Mouse (Mus musculus) intestine, embryonic 16.5 days (tissue): ENCODE measurements around the gene Pabpc4. TPM values are rescaled to one million over a fixed set of nuclear protein-coding genes. Genes with fewer than 3 reads are reported as not detected.
A peak's percentile ranks its signal among the peaks of the same experiment; 100 is the strongest.
"Not testable (repeated sequence)": the region's sequence is repeated elsewhere in the genome, so short reads cannot be mapped to it uniquely, and the experiment has no call there.

Experiments
- ATAC-seq: fragments of 200-750 bp; cut with Nextera tagmentation; 2 replicates; pipeline ENCODE4 v1.8.0; 2017; ENCODE audit warnings: moderate TSS enrichment, moderate library complexity
- H3K27ac ChIP-seq: fragments of 300-500 bp; sonication (generic); 2 replicates; pipeline ENCODE4 v1.5.1; 2014; ENCODE audit warnings: mild to moderate bottlenecking, low read length
- H3K27me3 ChIP-seq: fragments of 300-500 bp; sonication (generic); replicated peaks from 2 replicates; pipeline ENCODE4 v1.6.1; 2014; ENCODE audit warnings: low read length, control low read depth, mixed read lengths; ENCODE audit not compliant: control insufficient read depth, insufficient read depth
- H3K36me3 ChIP-seq: fragments of 300-500 bp; sonication (generic); 2 replicates; pipeline ENCODE4 v1.6.1; 2014; ENCODE audit warnings: low read length, control low read depth; ENCODE audit not compliant: control insufficient read depth, insufficient read depth
- H3K4me1 ChIP-seq: fragments of 300-500 bp; sonication (generic); 2 replicates; pipeline ENCODE4 v1.6.1; 2014; ENCODE audit warnings: low read length, control low read depth, mixed read lengths; ENCODE audit not compliant: control insufficient read depth, insufficient read depth
- H3K4me2 ChIP-seq: fragments of 300-500 bp; sonication (generic); 2 replicates; pipeline ENCODE4 v1.6.1; 2014; ENCODE audit warnings: low read depth, low read length, control low read depth
- H3K4me3 ChIP-seq: fragments of 300-500 bp; sonication (generic); 2 replicates; pipeline ENCODE4 v1.5.1; 2014; ENCODE audit warnings: mild to moderate bottlenecking, low read length
- H3K9ac ChIP-seq: fragments of 300-500 bp; sonication (generic); 2 replicates; pipeline ENCODE4 v1.6.1; 2014; ENCODE audit warnings: low read depth, low read length
- H3K9me3 ChIP-seq: fragments of 300-500 bp; sonication (generic); 2 replicates; pipeline ENCODE4 v1.6.1; 2016; ENCODE audit warnings: low read length, control low read depth; ENCODE audit not compliant: control insufficient read depth
- WGBS: fragments of 180-500 bp; shearing (Covaris S2); extraction: QIAGEN DNeasy Blood & Tissue Kit; methylation state at CpG from one replicate; pipeline ENCODE4 v1.1.7; 2014; 5-methylcytosine and 5-hydroxymethylcytosine counted together
- polyA plus RNA-seq: library from polyadenylated mRNA; unstranded; fragments of >200 nt; fragmentation: Nextera tagmentation; extraction: Ambion mirVana; gene quantifications from 2 replicates; pipeline ENCODE4 v1.2.1, GENCODE M21; 2015

Pabpc4 gene
- polyA plus RNA-seq, 1 experiment from 2014 or later: 36.7 TPM

GRCm38 (mm10) chr4:123311845-123312244, 49.7 kb downstream of the Pabpc4 start:
- ATAC-seq: no peak

GRCm38 (mm10) chr4:123313010-123313409, 50.9 kb downstream of the Pabpc4 start:
- Histone ChIP-seq H3K4me2 (no peak overlapping the region), H3K4me3 (no peak overlapping the region), H3K27me3 (no peaks in the 10 kb centered on the region), H3K36me3 (no peaks in the 10 kb centered on the region), H3K9me3 (no peaks in the 10 kb centered on the region), H3K9ac (no peak overlapping the region), H3K4me1 (no peaks in the 10 kb centered on the region), H3K27ac (no peak overlapping the region)
- WGBS: 82% methylated on average over 6 of the region's 6 CpGs
- no peak for ATAC-seq

More at GRCm38 (mm10) chr4:123311845-123312244, 49.7 kb downstream of the Pabpc4 start:
- Histone ChIP-seq H3K9ac (no peak overlapping the region), H3K4me2 (no peak overlapping the region), H3K4me3 (no peak overlapping the region), H3K9me3 (no peaks in the 10 kb centered on the region), H3K27me3 (no peaks in the 10 kb centered on the region), H3K4me1 (no peaks in the 10 kb centered on the region), H3K27ac (no peak overlapping the region), H3K36me3 (no peaks in the 10 kb centered on the region)
- WGBS: 63% methylated on average over 7 of the region's 7 CpGs

- Histone ChIP-seq H3K9ac (no peak overlapping the region), H3K4me3 (no peak overlapping the region), H3K4me2 (no peak overlapping the region), H3K27ac (no peak overlapping the region), H3K36me3 (no peaks in the 10 kb centered on the region), H3K27me3 (no peaks in the 10 kb centered on the region), H3K4me1 (no peaks in the 10 kb centered on the region), H3K9me3 (no peaks in the 10 kb centered on the region)
- 88% methylated on average over 3 of the region's 3 CpGs for whole genome bisulfite sequencing
- no peak for ATAC-seq
Measured at GRCm38 (mm10) chr4:123314497-123314896, 52.3 kb downstream of the Pabpc4 start.

GRCm38 (mm10) chr4:123322910-123323309, 60.8 kb downstream of the Pabpc4 start:
- H3K4me3 ChIP-seq: peak overlapping the region; percentile 33
- H3K27ac ChIP-seq, H3K27me3 ChIP-seq, H3K9ac ChIP-seq, H3K36me3 ChIP-seq, H3K9me3 ChIP-seq, H3K4me1 ChIP-seq: not testable (repeated sequence)
- 15% methylated on average over 18 of the region's 38 CpGs for WGBS
- ATAC-seq: peak; percentile 73
- peak overlapping the region; percentile 48 for H3K4me2 ChIP-seq

GRCm38 (mm10) chr4:123323534-123323933, 61.4 kb downstream of the Pabpc4 start, which contains the start of gene Oxct2a:
TSS of gene Oxct2a (minus strand) at chr4:123323634.
- WGBS: 13% methylated on average over 13 of the region's 13 CpGs
- peak within 1 kb of the TSS; percentile 48 for H3K4me2 ChIP-seq
- no peak within 1 kb of the TSS for H3K9ac ChIP-seq
- no peaks in the 10 kb centered on the region for H3K4me1 ChIP-seq
- ATAC-seq: peak; percentile 8; the same call in 1 of the 2 replicates
- H3K27me3 ChIP-seq: peaks cover 7% of the 10 kb centered on the region; the same call in 1 of the 2 replicates
- no peaks in the 10 kb centered on the region for H3K36me3 ChIP-seq
- no peak within 1 kb of the TSS for H3K27ac ChIP-seq
- no peaks in the 10 kb centered on the region for H3K9me3 ChIP-seq
- peak within 1 kb of the TSS; percentile 33 for H3K4me3 ChIP-seq

GRCm38 (mm10) chr4:123326087-123326486, 63.9 kb downstream of the Pabpc4 start:
- H3K9ac ChIP-seq: no peak overlapping the region
- no peaks in the 10 kb centered on the region for H3K36me3 ChIP-seq
- ATAC-seq: no peak
- H3K9me3 ChIP-seq: no peaks in the 10 kb centered on the region
- WGBS: 76% methylated on average over 3 of the region's 3 CpGs
- no peak overlapping the region for H3K27ac ChIP-seq
- H3K27me3 ChIP-seq: peaks cover 7% of the 10 kb centered on the region; the same call in 1 of the 2 replicates
- H3K4me3 ChIP-seq: no peak overlapping the region
- H3K4me2 ChIP-seq: no peak overlapping the region
- H3K4me1 ChIP-seq: no peaks in the 10 kb centered on the region

GRCm38 (mm10) chr4:123327630-123328029, 65.5 kb downstream of the Pabpc4 start:
- 63% methylated on average over 3 of the region's 3 CpGs for WGBS
- Histone ChIP-seq H3K4me3 (no peak overlapping the region), H3K4me2 (no peak overlapping the region), H3K4me1 (no peaks in the 10 kb centered on the region), H3K9me3 (no peaks in the 10 kb centered on the region), H3K9ac (no peak overlapping the region), H3K27ac (no peak overlapping the region), H3K27me3 (peaks cover 4% of the 10 kb centered on the region; the same call in 1 of the 2 replicates), H3K36me3 (no peaks in the 10 kb centered on the region)
- no peak for ATAC-seq

- H3K27ac ChIP-seq: no peak overlapping the region
- WGBS: 73% methylated on average over 6 of the region's 6 CpGs
- H3K9ac ChIP-seq: no peak overlapping the region
- ATAC-seq: no peak
- H3K4me1 ChIP-seq: no peaks in the 10 kb centered on the region
- H3K9me3 ChIP-seq: no peaks in the 10 kb centered on the region
- no peaks in the 10 kb centered on the region for H3K36me3 ChIP-seq
- no peaks in the 10 kb centered on the region for H3K27me3 ChIP-seq
- no peak overlapping the region for H3K4me2 ChIP-seq
- no peak overlapping the region for H3K4me3 ChIP-seq
Measured at GRCm38 (mm10) chr4:123328946-123329345, 66.8 kb downstream of the Pabpc4 start.

- Histone ChIP-seq H3K4me3 (no peak overlapping the region), H3K9ac (no peak overlapping the region), H3K27ac (no peak overlapping the region), H3K4me2 (no peak overlapping the region), H3K9me3 (no peaks in the 10 kb centered on the region), H3K27me3 (no peaks in the 10 kb centered on the region), H3K36me3 (no peaks in the 10 kb centered on the region), H3K4me1 (no peaks in the 10 kb centered on the region)
- WGBS: 80% methylated on average over 5 of the region's 5 CpGs
- ATAC-seq: no peak
Measured at GRCm38 (mm10) chr4:123331326-123331725, 69.2 kb downstream of the Pabpc4 start.

GRCm38 (mm10) chr4:123331961-123332360, 69.8 kb downstream of the Pabpc4 start:
- not testable (repeated sequence) for H3K4me2 ChIP-seq, H3K36me3 ChIP-seq, H3K9ac ChIP-seq, H3K9me3 ChIP-seq, H3K4me1 ChIP-seq, H3K4me3 ChIP-seq, H3K27ac ChIP-seq, H3K27me3 ChIP-seq, ATAC-seq
- WGBS: 65% methylated on average over 1 of the region's 1 CpGs
